Mouse (Mus musculus) embryonic facial prominence, embryonic 11.5 days (tissue): Measurements from ENCODE around the gene Cs. TPM values are rescaled to one million over a fixed set of nuclear protein-coding genes. Genes with fewer than 3 reads are reported as not detected.

Experiments used
- microRNA-seq: library from miRNA; unstranded; fragments of <30 nt; microRNA quantifications from one replicate; pipeline ENCODE4, GENCODE M21; 2016; ENCODE audit warnings: borderline number of aligned reads
- polyA plus RNA-seq: library from polyadenylated mRNA; unstranded; fragments of >200 nt; fragmentation: Nextera tagmentation; extraction: Ambion mirVana; gene quantifications from 2 replicates; pipeline ENCODE4 v1.2.1, GENCODE M21; 2014

Gene Cs
- polyA plus RNA-seq, 1 experiment from 2014 or later, result 246 TPM

Small RNA genes lying within 50 kb of the gene (microRNA-seq; reads per million reads assigned to microRNA genes)
- gene Gm25361, result not detected
- not detected for gene Gm26308
- gene Mir6914, result not detected
- gene Mir6915, result 1.4 reads per million

Other genes starting within 250 kb of the Cs start
- 14.0 and 14.2 TPM in 2 replicates for gene Baz2a, start 246.2 kb upstream of the Cs start, polyA plus RNA-seq
- gene Rbms2, start 157.4 kb upstream of the Cs start, polyA plus RNA-seq, result 24.5 and 24.6 TPM in 2 replicates
- 0.76 and 1.2 TPM in 2 replicates for gene Gls2, start 143.3 kb upstream of the Cs start, polyA plus RNA-seq
- 30.7 and 33.7 TPM in 2 replicates for gene Spryd4, start 125.9 kb upstream of the Cs start, polyA plus RNA-seq
- 0.45 TPM in 1 of 2 replicates, not detected in the other for gene Mip, start 111.9 kb upstream of the Cs start, polyA plus RNA-seq
- 64.2 and 66.6 TPM in 2 replicates for gene Timeless, start 105.7 kb upstream of the Cs start, polyA plus RNA-seq
- 0.21 and 0.80 TPM in 2 replicates for gene Apon, start 83.6 kb upstream of the Cs start, polyA plus RNA-seq
- not detected in 2 replicates for gene Apof, start 69.1 kb upstream of the Cs start, polyA plus RNA-seq
- gene Stat2, start 67.2 kb upstream of the Cs start, polyA plus RNA-seq, result 12.7 and 13.4 TPM in 2 replicates
- gene Il23a, start 39.0 kb upstream of the Cs start, polyA plus RNA-seq, result not detected in 2 replicates
- gene Pan2, start 34.4 kb upstream of the Cs start, polyA plus RNA-seq, result 33.6 and 35.2 TPM in 2 replicates
- 288 and 305 TPM in 2 replicates for gene Cnpy2, start 15.3 kb upstream of the Cs start, polyA plus RNA-seq
- 13.2 and 13.5 TPM in 2 replicates for gene Coq10a, start 31.3 kb downstream of the Cs start, polyA plus RNA-seq
- gene Ankrd52, start 39.4 kb downstream of the Cs start, polyA plus RNA-seq, result 9.3 and 10.4 TPM in 2 replicates
- gene Slc39a5, start 63.5 kb downstream of the Cs start, polyA plus RNA-seq, result not detected in 2 replicates
- gene Nabp2, start 73.8 kb downstream of the Cs start, polyA plus RNA-seq, result 92.2 and 99.1 TPM in 2 replicates
- 36.4 and 38.9 TPM in 2 replicates for gene Rnf41, start 73.9 kb downstream of the Cs start, polyA plus RNA-seq
- 103 and 109 TPM in 2 replicates for gene Smarcc2, start 121.5 kb downstream of the Cs start, polyA plus RNA-seq
- gene Myl6, start 156.4 kb downstream of the Cs start, polyA plus RNA-seq, result 678 and 740 TPM in 2 replicates
- gene Myl6b, start 161.0 kb downstream of the Cs start, polyA plus RNA-seq, result 2.3 and 2.9 TPM in 2 replicates
- 12.5 and 15.8 TPM in 2 replicates for gene Esyt1, start 188.1 kb downstream of the Cs start, polyA plus RNA-seq
- gene Zc3h10, start 210.0 kb downstream of the Cs start, polyA plus RNA-seq, result 13.6 and 15.0 TPM in 2 replicates
- 3,098 and 3,409 TPM in 2 replicates for gene Rpl41, start 211.6 kb downstream of the Cs start, polyA plus RNA-seq
- gene Pa2g4, start 228.3 kb downstream of the Cs start, polyA plus RNA-seq, result 268 and 270 TPM in 2 replicates